Mouse (Mus musculus) C2C12 (cell line): ENCODE measurements around the gene H3f3a. TPM values are rescaled to one million over a fixed set of nuclear protein-coding genes. Genes with fewer than 3 reads are reported as not detected.

Source experiments
- H3K27me3 ChIP-seq: one replicate; pipeline ENCODE4 v1.6.1; 2011; ENCODE audit not compliant: control insufficient read depth, insufficient read depth, insufficient read length
- H3K36me3 ChIP-seq: one replicate; pipeline ENCODE4 v1.6.1; 2011; ENCODE audit not compliant: control insufficient read depth, insufficient read depth
- H3K4me3 ChIP-seq: one replicate; pipeline ENCODE4 v1.5.1; 2011; ENCODE audit warnings: mild to moderate bottlenecking, control low read depth; ENCODE audit not compliant: poor library complexity, insufficient read depth, severe bottlenecking
- H3K79me2 ChIP-seq: one replicate; pipeline ENCODE4 v1.6.1; 2011; ENCODE audit not compliant: control insufficient read depth, insufficient read depth
- H3K79me3 ChIP-seq: one replicate; pipeline ENCODE4 v1.6.1; 2011; ENCODE audit warnings: low read depth, control low read depth
- H3ac ChIP-seq: one replicate; pipeline ENCODE3; 2011; ENCODE audit warnings: low read depth; ENCODE audit not compliant: control insufficient read depth, insufficient read length
- CEBPB ChIP-seq: IDR thresholded peaks from one replicate; pipeline ENCODE4 v1.6.1; 2011; ENCODE audit warnings: low read depth, mild to moderate bottlenecking, control low read depth, moderate library complexity
- CTCF ChIP-seq: IDR thresholded peaks from one replicate; pipeline ENCODE4 v1.5.1; 2011; ENCODE audit not compliant: control insufficient read depth, insufficient read depth, insufficient read length
- FOSL1 ChIP-seq: IDR thresholded peaks from one replicate; pipeline ENCODE4 v1.8.0; 2011; ENCODE audit warnings: mild to moderate bottlenecking, low read length; ENCODE audit not compliant: poor library complexity, insufficient read depth, severe bottlenecking
- MAX ChIP-seq: IDR thresholded peaks from one replicate; pipeline ENCODE4 v1.6.1; 2011; ENCODE audit warnings: mild to moderate bottlenecking, control low read depth
- MYOD1 ChIP-seq: IDR thresholded peaks from one replicate; pipeline ENCODE4 v1.6.1; 2011; ENCODE audit warnings: low read depth; ENCODE audit not compliant: control insufficient read depth, insufficient read length
- MYOG ChIP-seq: IDR thresholded peaks from one replicate; pipeline ENCODE4 v1.6.1; 2011; ENCODE audit not compliant: control insufficient read depth, insufficient read length; ENCODE audit errors: extremely low read depth
- USF1 ChIP-seq: IDR thresholded peaks from one replicate; pipeline ENCODE4 v1.6.1; 2011; ENCODE audit warnings: low read depth, mild to moderate bottlenecking, control low read depth, moderate library complexity
- polyA plus RNA-seq: library from polyadenylated mRNA; unstranded; fragments of >200 nt; fragmentation: generic; extraction: Trizol; gene quantifications from one replicate; pipeline ENCODE4 v1.2.1, GENCODE M21; 2012; ENCODE audit warnings: missing spikeins

H3f3a gene
- polyA plus RNA-seq, 1 experiment = 570 TPM

- Histone ChIP-seq H3K79me3 (no peaks in the 10 kb centered on the region), H3K79me2 (no peaks in the 10 kb centered on the region), H3ac (no peak overlapping the region), H3K36me3 (no peaks in the 10 kb centered on the region), H3K4me3 (no peak overlapping the region), H3K27me3 (no peaks in the 10 kb centered on the region)
- TF ChIP-seq CTCF (no peak), MYOD1 (no peak), MAX (no peak), CEBPB (no peak), FOSL1 (no peak), MYOG (no peak), USF1 (no peak)
These were observed 30.7 kb downstream of the H3f3a start for GRCm38 (mm10) chr1:180782906-180783579.

GRCm38 (mm10) chr1:180781250-180781649 is 32.5 kb downstream of the H3f3a start:
- no peaks in the 10 kb centered on the region for H3K79me2 ChIP-seq
- no peak overlapping the region for H3ac ChIP-seq
- no peak for TF ChIP-seq CEBPB
- no peak for TF ChIP-seq USF1
- H3K27me3 ChIP-seq = no peaks in the 10 kb centered on the region
- H3K36me3 ChIP-seq = no peaks in the 10 kb centered on the region
- H3K79me3 ChIP-seq = no peaks in the 10 kb centered on the region
- H3K4me3 ChIP-seq = no peak overlapping the region

GRCm38 (mm10) chr1:180780291-180780690 is 33.5 kb downstream of the H3f3a start:
- H3K79me2 ChIP-seq = no peaks in the 10 kb centered on the region
- no peak for TF ChIP-seq USF1
- no peak for TF ChIP-seq CEBPB
- no peak for TF ChIP-seq MAX
- no peak for TF ChIP-seq FOSL1
- TF ChIP-seq MYOG = no peak
- TF ChIP-seq MYOD1 = no peak
- TF ChIP-seq CTCF = no peak

GRCm38 (mm10) chr1:180778941-180779340 is 34.8 kb downstream of the H3f3a start:
- Histone ChIP-seq H3K79me2 (no peaks in the 10 kb centered on the region), H3K36me3 (no peaks in the 10 kb centered on the region), H3ac (no peak overlapping the region), H3K79me3 (no peaks in the 10 kb centered on the region), H3K4me3 (no peak overlapping the region), H3K27me3 (no peaks in the 10 kb centered on the region)
- TF ChIP-seq MYOG (no peak), MYOD1 (no peak), CEBPB (no peak), USF1 (no peak), MAX (no peak), CTCF (no peak), FOSL1 (no peak)

More at GRCm38 (mm10) chr1:180780291-180780690, 33.5 kb downstream of the H3f3a start:
- H3K4me3 ChIP-seq = no peak overlapping the region
- H3K27me3 ChIP-seq = no peaks in the 10 kb centered on the region
- H3ac ChIP-seq = no peak overlapping the region
- no peaks in the 10 kb centered on the region for H3K79me3 ChIP-seq
- H3K36me3 ChIP-seq = no peaks in the 10 kb centered on the region

GRCm38 (mm10) chr1:180778403-180778754 is 35.4 kb downstream of the H3f3a start:
- H3K27me3 ChIP-seq = no peaks in the 10 kb centered on the region
- H3K4me3 ChIP-seq = peak overlapping the region; percentile 43
- no peaks in the 10 kb centered on the region for H3K36me3 ChIP-seq
- H3ac ChIP-seq = peak overlapping the region; percentile 68
- no peaks in the 10 kb centered on the region for H3K79me3 ChIP-seq
- no peak for TF ChIP-seq MYOG
- TF ChIP-seq FOSL1 = no peak
- no peak for TF ChIP-seq CTCF
- TF ChIP-seq MAX = no peak
- TF ChIP-seq MYOD1 = no peak
- TF ChIP-seq CEBPB = no peak
- TF ChIP-seq USF1 = no peak
- H3K79me2 ChIP-seq = no peaks in the 10 kb centered on the region

GRCm38 (mm10) chr1:180777660-180778402 is 35.9 kb downstream of the H3f3a start:
- no peaks in the 10 kb centered on the region for H3K79me2 ChIP-seq
- H3K4me3 ChIP-seq = peak overlapping the region; percentile 43
- TF ChIP-seq CTCF = peak; percentile 53
- TF ChIP-seq CEBPB = no peak
- H3ac ChIP-seq = peak overlapping the region; percentile 68
- H3K36me3 ChIP-seq = no peaks in the 10 kb centered on the region
- no peaks in the 10 kb centered on the region for H3K79me3 ChIP-seq
- H3K27me3 ChIP-seq = no peaks in the 10 kb centered on the region
